Mouse (Mus musculus): ENCODE measurements around the gene Insl6. TPM values are rescaled to one million over a fixed set of nuclear protein-coding genes. Genes with fewer than 3 reads are reported as not detected.

Insl6 gene
- polyA plus RNA-seq, 1 experiment from 2014 or later, result 8.0 TPM

- WGBS, result 92% methylated on average over 2 of the region's 2 CpGs
- Histone ChIP-seq H3K4me1 (ENCODE audit: control insufficient read depth, insufficient read depth, low read length) (no peaks in the 10 kb centered on the region), H3K27ac (ENCODE audit: low read depth, low read length) (no peak overlapping the region), H3K36me3 (ENCODE audit: control insufficient read depth, insufficient read depth, low read length) (no peaks in the 10 kb centered on the region), H3K9me3 (ENCODE audit: control insufficient read depth, low read length) (no peaks in the 10 kb centered on the region), H3K27me3 (ENCODE audit: control insufficient read depth, insufficient read depth, low read length) (no peaks in the 10 kb centered on the region), H3K4me2 (no peak overlapping the region), H3K4me3 (ENCODE audit: low read depth, low read length) (no peak overlapping the region), H3K9ac (ENCODE audit: low read length) (no peak overlapping the region)
- no peak for ATAC-seq (ENCODE audit: low FRiP score)
- DNase-seq (ENCODE audit: low spot score, missing footprints), result no peak
Measured at GRCm38 (mm10) chr19:29302119-29302518, 23.0 kb downstream of the Insl6 start.

- no peaks in the 10 kb centered on the region for H3K36me3 ChIP-seq (ENCODE audit: control insufficient read depth, insufficient read depth, low read length)
Measured at GRCm38 (mm10) chr19:29300919-29301318, 24.2 kb downstream of the Insl6 start.

GRCm38 (mm10) chr19:29297366-29297765, 27.8 kb downstream of the Insl6 start:
- Histone ChIP-seq H3K36me3 (ENCODE audit: control insufficient read depth, insufficient read depth, low read length) (no peaks in the 10 kb centered on the region), H3K9ac (ENCODE audit: low read length) (no peak overlapping the region), H3K4me1 (ENCODE audit: control insufficient read depth, insufficient read depth, low read length) (no peaks in the 10 kb centered on the region), H3K27ac (ENCODE audit: low read depth, low read length) (no peak overlapping the region), H3K9me3 (ENCODE audit: control insufficient read depth, low read length) (no peaks in the 10 kb centered on the region), H3K4me2 (no peak overlapping the region), H3K4me3 (ENCODE audit: low read depth, low read length) (no peak overlapping the region), H3K27me3 (ENCODE audit: control insufficient read depth, insufficient read depth, low read length) (no peaks in the 10 kb centered on the region)
- 94% methylated on average over 1 of the region's 1 CpGs for WGBS
- ATAC-seq (ENCODE audit: low FRiP score) (no peak), DNase-seq (ENCODE audit: low spot score, missing footprints) (no peak)

More at GRCm38 (mm10) chr19:29300919-29301318, 24.2 kb downstream of the Insl6 start:
- H3K4me2 ChIP-seq, result no peak overlapping the region
- no peaks in the 10 kb centered on the region for H3K27me3 ChIP-seq (ENCODE audit: control insufficient read depth, insufficient read depth, low read length)
- no peak overlapping the region for H3K4me3 ChIP-seq (ENCODE audit: low read depth, low read length)
- H3K9ac ChIP-seq (ENCODE audit: low read length), result no peak overlapping the region
- H3K4me1 ChIP-seq (ENCODE audit: control insufficient read depth, insufficient read depth, low read length), result no peaks in the 10 kb centered on the region
- H3K27ac ChIP-seq (ENCODE audit: low read depth, low read length), result no peak overlapping the region
- H3K9me3 ChIP-seq (ENCODE audit: control insufficient read depth, low read length), result no peaks in the 10 kb centered on the region
- WGBS, result 94% methylated on average over 13 of the region's 13 CpGs
- DNase-seq (ENCODE audit: low spot score, missing footprints), result no peak
- ATAC-seq (ENCODE audit: low FRiP score), result no peak

- Histone ChIP-seq H3K9me3 (ENCODE audit: control insufficient read depth, low read length) (no peaks in the 10 kb centered on the region), H3K27ac (ENCODE audit: low read depth, low read length) (no peak overlapping the region), H3K4me3 (ENCODE audit: low read depth, low read length) (no peak overlapping the region), H3K27me3 (ENCODE audit: control insufficient read depth, insufficient read depth, low read length) (no peaks in the 10 kb centered on the region), H3K9ac (ENCODE audit: low read length) (no peak overlapping the region), H3K4me1 (ENCODE audit: control insufficient read depth, insufficient read depth, low read length) (no peaks in the 10 kb centered on the region), H3K36me3 (ENCODE audit: control insufficient read depth, insufficient read depth, low read length) (peaks cover 3% of the 10 kb centered on the region; the same call in 1 of the 2 replicates), H3K4me2 (no peak overlapping the region)
- DNase-seq (ENCODE audit: low spot score, missing footprints), result no peak
- no peak for ATAC-seq (ENCODE audit: low FRiP score)
Measured at GRCm38 (mm10) chr19:29296166-29296565, 29.0 kb downstream of the Insl6 start.

DNA sequence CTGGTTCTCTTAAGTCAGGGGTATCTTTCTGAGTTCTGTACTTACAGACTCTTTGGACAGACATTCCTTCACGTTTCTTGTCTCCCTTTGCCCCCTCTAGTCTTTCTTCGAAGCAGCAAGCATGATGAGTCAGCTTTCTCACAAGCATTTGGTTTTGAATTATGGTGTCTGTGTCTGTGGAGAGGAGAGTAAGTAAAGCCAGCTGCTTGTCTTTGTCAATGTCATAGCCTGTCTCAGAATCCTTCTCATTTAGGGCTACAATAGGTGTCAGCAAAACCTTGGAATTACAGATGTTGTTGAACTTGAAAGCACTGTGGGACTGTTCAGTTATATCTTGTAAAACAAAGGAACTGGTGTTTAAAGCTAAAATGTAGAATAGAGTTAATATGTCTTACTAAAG, 30.4 kb downstream of the Insl6 start:
- 61% methylated on average over 2 of the region's 2 CpGs for WGBS
- no peak overlapping the region for H3K9ac ChIP-seq (ENCODE audit: low read length)
- H3K4me2 ChIP-seq, result no peak overlapping the region
- peaks cover 3% of the 10 kb centered on the region; the same call in 1 of the 2 replicates for H3K36me3 ChIP-seq (ENCODE audit: control insufficient read depth, insufficient read depth, low read length)
- ATAC-seq (ENCODE audit: low FRiP score), result no peak
- H3K27me3 ChIP-seq (ENCODE audit: control insufficient read depth, insufficient read depth, low read length), result no peaks in the 10 kb centered on the region
- H3K4me3 ChIP-seq (ENCODE audit: low read depth, low read length), result no peak overlapping the region
- no peaks in the 10 kb centered on the region for H3K9me3 ChIP-seq (ENCODE audit: control insufficient read depth, low read length)
- no peak for DNase-seq (ENCODE audit: low spot score, missing footprints)
- no peak overlapping the region for H3K27ac ChIP-seq (ENCODE audit: low read depth, low read length)
- H3K4me1 ChIP-seq (ENCODE audit: control insufficient read depth, insufficient read depth, low read length), result no peaks in the 10 kb centered on the region

DNA sequence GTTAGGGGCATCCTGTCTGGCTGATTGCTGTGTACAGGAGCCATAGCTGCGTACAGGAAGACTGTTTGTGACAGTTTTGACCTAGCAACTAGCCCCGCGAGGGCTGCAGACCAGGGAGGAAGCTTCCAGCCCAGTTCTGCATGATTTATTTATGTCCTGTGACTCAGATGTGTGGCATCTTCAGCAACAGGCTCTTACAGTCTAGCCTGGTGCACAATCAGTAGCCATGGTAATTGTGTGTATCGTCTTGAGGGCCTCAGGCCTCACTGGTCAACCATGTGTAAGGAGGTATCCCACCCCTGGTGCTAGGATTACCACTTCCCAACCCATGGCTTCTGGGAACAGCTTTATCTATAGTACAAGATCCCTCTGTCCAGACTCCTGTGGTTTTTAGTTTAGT, 32.6 kb downstream of the Insl6 start:
- H3K4me3 ChIP-seq (ENCODE audit: low read depth, low read length), result no peak overlapping the region
- no peaks in the 10 kb centered on the region for H3K9me3 ChIP-seq (ENCODE audit: control insufficient read depth, low read length)
- WGBS, result 90% methylated on average over 4 of the region's 4 CpGs
- DNase-seq (ENCODE audit: low spot score, missing footprints), result no peak
- peaks cover 3% of the 10 kb centered on the region; the same call in 1 of the 2 replicates for H3K36me3 ChIP-seq (ENCODE audit: control insufficient read depth, insufficient read depth, low read length)
- H3K9ac ChIP-seq (ENCODE audit: low read length), result no peak overlapping the region
- H3K27ac ChIP-seq (ENCODE audit: low read depth, low read length), result no peak overlapping the region
- H3K27me3 ChIP-seq (ENCODE audit: control insufficient read depth, insufficient read depth, low read length), result no peaks in the 10 kb centered on the region
- H3K4me2 ChIP-seq, result no peak overlapping the region
- H3K4me1 ChIP-seq (ENCODE audit: control insufficient read depth, insufficient read depth, low read length), result no peaks in the 10 kb centered on the region
- ATAC-seq (ENCODE audit: low FRiP score), result no peak

- no peak overlapping the region for H3K9ac ChIP-seq (ENCODE audit: low read length)
- no peaks in the 10 kb centered on the region for H3K9me3 ChIP-seq (ENCODE audit: control insufficient read depth, low read length)
- whole genome bisulfite sequencing, result 86% methylated on average over 14 of the region's 14 CpGs
- H3K4me2 ChIP-seq, result no peak overlapping the region
- ATAC-seq (ENCODE audit: low FRiP score) (no peak), DNase-seq (ENCODE audit: low spot score, missing footprints) (no peak)
- no peaks in the 10 kb centered on the region for H3K27me3 ChIP-seq (ENCODE audit: control insufficient read depth, insufficient read depth, low read length)
- H3K36me3 ChIP-seq (ENCODE audit: control insufficient read depth, insufficient read depth, low read length), result peaks cover 3% of the 10 kb centered on the region; the same call in 1 of the 2 replicates
- H3K4me1 ChIP-seq (ENCODE audit: control insufficient read depth, insufficient read depth, low read length), result no peaks in the 10 kb centered on the region
- H3K27ac ChIP-seq (ENCODE audit: low read depth, low read length), result no peak overlapping the region
- no peak overlapping the region for H3K4me3 ChIP-seq (ENCODE audit: low read depth, low read length)
Measured at GRCm38 (mm10) chr19:29291532-29291931, 33.6 kb downstream of the Insl6 start.

DNA sequence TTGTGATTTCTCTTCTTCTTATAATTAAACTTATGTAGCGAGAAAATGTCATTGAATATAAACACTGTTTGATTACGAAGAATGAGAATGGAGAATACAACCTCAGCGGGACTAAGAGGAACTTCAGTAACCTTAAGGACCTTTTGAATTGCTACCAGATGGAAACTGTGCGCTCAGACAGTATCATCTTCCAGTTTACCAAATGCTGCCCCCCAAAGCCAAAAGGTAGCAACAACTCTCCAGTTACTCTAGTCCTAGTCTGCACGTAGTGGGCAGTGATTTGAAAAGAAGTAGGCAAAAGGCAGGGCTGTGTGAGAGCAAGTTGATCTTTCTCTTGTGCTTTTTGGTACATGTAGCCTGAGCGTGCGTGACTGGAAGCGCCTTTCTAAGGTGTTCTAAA, 37.3 kb downstream of the Insl6 start:
- Histone ChIP-seq H3K4me3 (ENCODE audit: low read depth, low read length) (no peak overlapping the region), H3K9ac (ENCODE audit: low read length) (no peak overlapping the region), H3K4me2 (no peak overlapping the region), H3K36me3 (ENCODE audit: control insufficient read depth, insufficient read depth, low read length) (peaks cover 3% of the 10 kb centered on the region; the same call in 1 of the 2 replicates), H3K9me3 (ENCODE audit: control insufficient read depth, low read length) (no peaks in the 10 kb centered on the region), H3K4me1 (ENCODE audit: control insufficient read depth, insufficient read depth, low read length) (peaks cover 10% of the 10 kb centered on the region; the same call in 1 of the 2 replicates), H3K27me3 (ENCODE audit: control insufficient read depth, insufficient read depth, low read length) (no peaks in the 10 kb centered on the region), H3K27ac (ENCODE audit: low read depth, low read length) (no peak overlapping the region)
- ATAC-seq (ENCODE audit: low FRiP score) (no peak), DNase-seq (ENCODE audit: low spot score, missing footprints) (no peak)
- WGBS, result 70% methylated on average over 8 of the region's 8 CpGs

DNA sequence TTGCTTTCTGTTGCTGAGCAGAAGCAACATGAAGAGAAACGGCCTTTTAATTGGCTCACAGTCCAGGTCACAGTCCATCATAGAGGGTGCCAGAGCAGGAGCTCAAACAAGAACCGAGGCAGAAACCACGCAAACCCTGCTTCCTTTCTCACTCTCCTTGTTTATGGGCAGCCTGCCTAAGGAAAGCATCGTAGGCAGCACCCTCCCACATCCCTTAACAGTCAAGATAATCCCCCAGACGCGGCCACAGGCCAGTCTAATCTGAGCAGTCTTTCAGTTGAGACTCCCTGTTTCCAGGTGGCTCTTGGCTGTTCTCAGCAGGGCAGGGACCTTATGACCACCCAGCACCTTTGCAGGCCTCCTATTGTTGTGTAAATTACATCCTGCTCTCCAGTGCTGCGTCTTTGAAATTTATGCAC, 39.7 kb downstream of the Insl6 start:
- WGBS, result 18% methylated on average over 7 of the region's 7 CpGs
- H3K27ac ChIP-seq (ENCODE audit: low read depth, low read length), result no peak overlapping the region; the same call in 1 of the 2 replicates
- no peaks in the 10 kb centered on the region for H3K36me3 ChIP-seq (ENCODE audit: control insufficient read depth, insufficient read depth, low read length)
- no peaks in the 10 kb centered on the region for H3K9me3 ChIP-seq (ENCODE audit: control insufficient read depth, low read length)
- no peak overlapping the region for H3K4me2 ChIP-seq
- no peaks in the 10 kb centered on the region for H3K27me3 ChIP-seq (ENCODE audit: control insufficient read depth, insufficient read depth, low read length)
- ATAC-seq (ENCODE audit: low FRiP score) (peak; percentile 74; the same call in 1 of the 2 replicates), DNase-seq (ENCODE audit: low spot score, missing footprints) (peak; percentile 89)
- no peak overlapping the region for H3K9ac ChIP-seq (ENCODE audit: low read length)
- H3K4me3 ChIP-seq (ENCODE audit: low read depth, low read length), result no peak overlapping the region
- peaks cover 10% of the 10 kb centered on the region; the same call in 1 of the 2 replicates for H3K4me1 ChIP-seq (ENCODE audit: control insufficient read depth, insufficient read depth, low read length)
